Mouse (Mus musculus) olfactory bulb, adult 2 months (tissue): ENCODE data around the gene Polr3h.

Experiments
- CTCF ChIP-seq: fragments of 200-500 bp; IDR thresholded peaks from 2 replicates; pipeline ENCODE4 v1.5.1; 2012; ENCODE audit warnings: low read depth, mild to moderate bottlenecking, low read length, moderate library complexity; ENCODE audit not compliant: insufficient read depth
- POLR2A ChIP-seq: fragments of 200-500 bp; IDR thresholded peaks from 2 replicates; pipeline ENCODE4 v1.6.1; 2012; ENCODE audit warnings: mild to moderate bottlenecking, low read depth, low read length, moderate library complexity; ENCODE audit not compliant: insufficient read depth

DNA sequence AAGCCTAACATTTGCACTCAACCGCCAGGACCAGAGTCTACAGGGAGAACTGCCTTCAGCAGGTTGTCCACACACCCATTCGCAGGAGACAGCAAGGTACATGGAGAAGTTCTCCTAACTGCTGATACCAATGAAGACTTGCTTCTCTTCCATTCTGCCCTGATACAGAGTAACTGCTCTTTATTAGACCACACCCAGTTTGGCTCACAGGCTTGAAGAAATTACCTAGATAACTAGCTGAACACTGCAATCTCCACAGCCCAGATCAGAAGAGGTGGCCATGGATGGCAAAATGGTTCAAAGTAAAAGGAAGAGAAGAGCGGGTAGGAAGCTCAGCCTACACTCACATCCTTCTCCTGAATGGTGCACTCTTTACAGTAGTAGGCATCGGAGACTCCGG, 56.1 kb downstream of the Polr3h start:
- no peak for TF ChIP-seq CTCF
- no peak for TF ChIP-seq POLR2A
